Mouse (Mus musculus) hindbrain, embryonic 16.5 days (tissue): ENCODE data around the gene Ilvbl. TPM values are rescaled to one million over a fixed set of nuclear protein-coding genes. Genes with fewer than 3 reads are reported as not detected.
A peak's percentile ranks its signal among the peaks of the same experiment; 100 is the strongest.
"Not testable (repeated sequence)": the region's sequence is repeated elsewhere in the genome, so short reads cannot be mapped to it uniquely, and the experiment has no call there.

Source experiments
- ATAC-seq: fragments of 200-750 bp; cut with Nextera tagmentation; 2 replicates; pipeline ENCODE4 v1.8.0; 2017; ENCODE audit warnings: moderate TSS enrichment, moderate library complexity
- H3K27ac ChIP-seq: fragments of 300-500 bp; sonication (generic); 2 replicates; pipeline ENCODE4 v1.5.1; 2014; ENCODE audit warnings: low read depth, mild to moderate bottlenecking, control low read depth, low read length, moderate library complexity
- H3K27me3 ChIP-seq: fragments of 300-500 bp; sonication (generic); replicated peaks from 2 replicates; pipeline ENCODE4 v1.6.1; 2014; ENCODE audit warnings: low read length; ENCODE audit not compliant: control insufficient read depth, insufficient read depth
- H3K36me3 ChIP-seq: fragments of 300-500 bp; sonication (generic); 2 replicates; pipeline ENCODE4 v1.6.1; 2014; ENCODE audit warnings: mild to moderate bottlenecking, low read length, moderate library complexity, mixed read lengths; ENCODE audit not compliant: control insufficient read depth, insufficient read depth
- H3K4me1 ChIP-seq: fragments of 300-500 bp; sonication (generic); 2 replicates; pipeline ENCODE4 v1.6.1; 2014; ENCODE audit warnings: low read depth, low read length; ENCODE audit not compliant: control insufficient read depth, insufficient read depth
- H3K4me2 ChIP-seq: fragments of 300-500 bp; sonication (generic); 2 replicates; pipeline ENCODE4 v1.6.1; 2014; ENCODE audit warnings: mild to moderate bottlenecking, low read length, control low read depth, moderate library complexity
- H3K4me3 ChIP-seq: fragments of 300-500 bp; sonication (generic); 2 replicates; pipeline ENCODE4 v1.5.1; 2014; ENCODE audit warnings: mild to moderate bottlenecking, low read length, control low read depth, moderate library complexity
- H3K9ac ChIP-seq: fragments of 300-500 bp; sonication (generic); 2 replicates; pipeline ENCODE4 v1.6.1; 2014; ENCODE audit warnings: low read depth, mild to moderate bottlenecking, control low read depth, low read length, moderate library complexity
- H3K9me3 ChIP-seq: fragments of 300-500 bp; sonication (generic); 2 replicates; pipeline ENCODE4 v1.6.1; 2014; ENCODE audit warnings: mild to moderate bottlenecking, low read length, moderate library complexity; ENCODE audit not compliant: control insufficient read depth
- WGBS: fragments of 180-500 bp; shearing (Covaris S2); extraction: QIAGEN DNeasy Blood & Tissue Kit; methylation state at CpG from one replicate; pipeline ENCODE4 v1.1.7; 2014; 5-methylcytosine and 5-hydroxymethylcytosine counted together
- polyA plus RNA-seq: library from polyadenylated mRNA; unstranded; fragments of >200 nt; fragmentation: Nextera tagmentation; extraction: Ambion mirVana; gene quantifications from 2 replicates; pipeline ENCODE4 v1.2.1, GENCODE M21; 2015

Gene Ilvbl
- polyA plus RNA-seq, 1 experiment from 2014 or later = 79.8 TPM

GRCm38 (mm10) chr10:78594566-78594965 is 20.4 kb downstream of the Ilvbl start:
- Histone ChIP-seq H3K36me3 (no peaks in the 10 kb centered on the region), H3K4me3 (no peak overlapping the region)

GRCm38 (mm10) chr10:78599865-78600264 is 25.7 kb downstream of the Ilvbl start:
- no peak overlapping the region for H3K27ac ChIP-seq
- 89% methylated on average over 5 of the region's 5 CpGs for WGBS
- H3K9ac ChIP-seq = no peak overlapping the region
- H3K36me3 ChIP-seq = no peaks in the 10 kb centered on the region
- no peaks in the 10 kb centered on the region for H3K4me1 ChIP-seq
- ATAC-seq = no peak
- no peak overlapping the region for H3K4me3 ChIP-seq
- H3K4me2 ChIP-seq = no peak overlapping the region
- H3K9me3 ChIP-seq = no peaks in the 10 kb centered on the region
- no peaks in the 10 kb centered on the region for H3K27me3 ChIP-seq

More at GRCm38 (mm10) chr10:78594566-78594965, 20.4 kb downstream of the Ilvbl start:
- H3K9me3 ChIP-seq = no peaks in the 10 kb centered on the region
- H3K27ac ChIP-seq = no peak overlapping the region
- H3K9ac ChIP-seq = no peak overlapping the region
- H3K4me2 ChIP-seq = no peak overlapping the region
- H3K4me1 ChIP-seq = peaks cover 6% of the 10 kb centered on the region
- no peak for ATAC-seq
- H3K27me3 ChIP-seq = 0 out of 2 replicates have a peak, but pooled peaks cover 3% of the 10 kb centered on the region

DNA sequence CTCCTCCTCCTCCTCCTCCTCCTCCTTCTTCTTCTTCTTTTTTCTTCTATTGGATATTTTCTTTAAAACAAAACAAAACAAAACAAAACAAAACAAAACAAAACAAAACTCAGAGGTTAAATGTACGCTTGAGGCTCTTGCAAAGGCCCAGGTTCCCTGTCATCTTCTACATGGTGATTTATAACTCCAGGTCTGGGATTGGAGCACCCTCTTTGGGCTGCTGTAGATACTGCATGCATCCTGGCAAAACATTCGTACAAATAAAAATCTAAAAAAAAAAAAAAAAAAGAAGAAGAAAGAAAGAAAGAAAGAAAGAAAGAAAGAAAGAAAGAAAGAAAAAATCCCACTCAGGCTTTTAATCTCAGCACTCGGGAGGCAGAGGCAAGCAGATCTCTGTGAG is 30.9 kb downstream of the Ilvbl start:
- Histone ChIP-seq H3K9ac (no peak overlapping the region), H3K9me3 (no peaks in the 10 kb centered on the region)
- WGBS = 47% methylated on average over 3 of the region's 3 CpGs

DNA sequence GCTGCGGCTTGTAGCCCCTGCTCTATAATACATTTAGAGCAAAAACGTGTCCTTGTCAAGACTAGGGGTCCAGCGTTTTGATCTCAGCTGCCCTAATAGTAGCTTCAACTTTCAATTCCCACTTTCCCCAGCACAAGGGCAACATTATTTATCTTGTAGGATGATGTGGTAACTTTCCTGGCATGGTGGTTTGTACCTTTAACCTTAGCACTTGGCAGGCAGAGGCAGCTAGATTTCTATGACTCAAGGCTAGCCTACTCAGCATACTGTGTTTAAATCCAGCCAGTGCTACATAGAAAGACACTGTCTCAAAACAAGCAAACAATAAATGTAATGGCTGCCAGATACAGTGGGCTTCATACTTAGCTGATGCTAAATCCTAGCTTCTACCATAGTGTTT is 33.5 kb downstream of the Ilvbl start:
- Histone ChIP-seq H3K27ac (no peak overlapping the region), H3K4me1 (no peaks in the 10 kb centered on the region), H3K9me3 (no peaks in the 10 kb centered on the region), H3K4me2 (no peak overlapping the region), H3K27me3 (no peaks in the 10 kb centered on the region), H3K36me3 (no peaks in the 10 kb centered on the region), H3K9ac (no peak overlapping the region), H3K4me3 (no peak overlapping the region)
- no peak for ATAC-seq
- WGBS = 73% methylated on average over 3 of the region's 3 CpGs

More for the DNA sequence above, 30.9 kb downstream of the Ilvbl start:
- ATAC-seq = no peak
- no peak overlapping the region for H3K4me2 ChIP-seq
- H3K4me1 ChIP-seq = no peaks in the 10 kb centered on the region
- H3K27ac ChIP-seq = no peak overlapping the region
- H3K36me3 ChIP-seq = no peaks in the 10 kb centered on the region
- no peaks in the 10 kb centered on the region for H3K27me3 ChIP-seq
- no peak overlapping the region for H3K4me3 ChIP-seq

DNA sequence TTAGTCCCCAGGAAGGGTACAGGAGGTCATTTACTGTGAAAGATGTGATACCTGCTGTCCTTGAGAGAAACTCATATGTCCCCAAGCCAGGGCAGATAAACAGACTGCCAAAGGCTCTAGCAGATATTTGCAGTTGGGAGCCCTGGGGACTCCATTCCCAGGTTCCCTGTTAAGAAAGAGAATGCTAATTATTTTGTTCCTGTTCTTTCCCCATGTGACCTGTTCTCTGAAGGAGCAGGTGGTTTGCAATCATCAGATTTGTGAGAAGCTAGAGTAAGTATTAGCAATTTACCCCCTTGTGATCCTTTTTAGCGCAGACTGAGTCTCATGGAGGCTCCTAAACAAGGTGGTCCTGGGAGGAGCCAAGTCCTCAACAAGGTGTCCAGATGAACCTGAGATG is 43.8 kb downstream of the Ilvbl start, which contains the start of gene Olfr1357:
Gene Olfr1357, minus strand, starts transcription at position 101 of the 400 bp plus-strand sequence.
- H3K36me3 ChIP-seq = no peaks in the 10 kb centered on the region
- no peaks in the 10 kb centered on the region for H3K9me3 ChIP-seq
- no peak within 1 kb of the TSS for H3K4me3 ChIP-seq
- H3K4me2 ChIP-seq = no peak within 1 kb of the TSS
- H3K9ac ChIP-seq = no peak within 1 kb of the TSS
- H3K27ac ChIP-seq = no peak within 1 kb of the TSS
- no peak for ATAC-seq
- H3K27me3 ChIP-seq = no peaks in the 10 kb centered on the region
- no peaks in the 10 kb centered on the region for H3K4me1 ChIP-seq
- WGBS = 90% methylated on average over 1 of the region's 1 CpGs

DNA sequence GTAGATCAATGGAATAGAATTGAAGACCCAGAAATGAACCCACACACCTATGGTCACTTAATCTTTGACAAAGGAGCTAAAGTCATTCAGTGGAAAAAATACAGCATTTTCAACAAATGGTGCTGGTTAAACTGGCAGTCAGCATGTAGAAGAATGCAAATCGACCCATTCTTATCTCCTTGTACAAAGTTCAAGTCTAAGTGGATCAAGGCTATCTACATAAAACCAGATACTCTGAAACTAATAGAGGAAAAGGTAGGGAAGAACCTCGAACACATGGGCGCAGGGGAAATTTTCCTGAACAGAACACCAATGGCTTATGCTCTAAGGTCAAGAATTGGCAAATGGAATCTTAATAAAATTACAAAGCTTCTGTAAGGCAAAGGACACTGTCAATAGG is 49.0 kb downstream of the Ilvbl start:
- not testable (repeated sequence) for H3K27me3 ChIP-seq, H3K4me1 ChIP-seq, H3K36me3 ChIP-seq, H3K27ac ChIP-seq, H3K9me3 ChIP-seq, H3K4me3 ChIP-seq, H3K4me2 ChIP-seq, H3K9ac ChIP-seq, ATAC-seq
- 95% methylated on average over 3 of the region's 3 CpGs for WGBS

- H3K4me1 ChIP-seq = no peaks in the 10 kb centered on the region
- H3K36me3 ChIP-seq = no peaks in the 10 kb centered on the region
- 80% methylated on average over 4 of the region's 4 CpGs for WGBS
- no peaks in the 10 kb centered on the region for H3K27me3 ChIP-seq
- no peak overlapping the region for H3K4me2 ChIP-seq
- H3K4me3 ChIP-seq = no peak overlapping the region
- peak; percentile 63; the same call in 1 of the 2 replicates for ATAC-seq
- H3K27ac ChIP-seq = no peak overlapping the region
- no peak overlapping the region for H3K9ac ChIP-seq
- H3K9me3 ChIP-seq = no peaks in the 10 kb centered on the region
Observed at GRCm38 (mm10) chr10:78630194-78630593, 56.0 kb downstream of the Ilvbl start.

DNA sequence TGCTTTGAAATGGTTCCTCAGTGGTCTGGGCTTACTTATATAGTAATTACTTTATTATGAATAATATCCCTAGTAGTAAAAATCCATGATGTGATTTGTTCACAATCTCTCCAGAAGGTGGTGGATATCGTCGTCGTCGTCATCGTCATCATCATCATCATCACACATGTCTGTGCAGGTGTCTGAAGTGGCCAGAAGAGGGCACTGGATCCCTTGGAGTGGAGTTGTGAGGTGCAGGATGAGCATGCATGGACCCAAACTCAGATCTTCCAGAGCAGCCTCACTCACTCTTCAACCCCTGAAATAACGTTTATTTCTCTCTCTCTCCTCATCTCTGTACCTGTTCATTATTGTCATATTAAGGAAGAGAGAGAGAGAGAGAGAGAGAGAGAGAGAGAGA is 58.2 kb downstream of the Ilvbl start:
- 15% methylated on average over 6 of the region's 6 CpGs for WGBS
- ATAC-seq = peak; percentile 85
- Histone ChIP-seq H3K9ac (no peak overlapping the region), H3K4me3 (no peak overlapping the region), H3K4me2 (peak overlapping the region; percentile 10), H3K36me3 (no peaks in the 10 kb centered on the region), H3K27ac (no peak overlapping the region), H3K4me1 (no peaks in the 10 kb centered on the region), H3K9me3 (no peaks in the 10 kb centered on the region), H3K27me3 (no peaks in the 10 kb centered on the region)
